Mouse (Mus musculus) ES-E14 (cell line): ENCODE results near the gene Tctex1d1. TPM values are rescaled to one million over a fixed set of nuclear protein-coding genes. Genes with fewer than 3 reads are reported as not detected.

Experiments used
- DNase-seq: peaks from one replicate; pipeline ENCODE4 v3.0.0-alpha.2; 2013; ENCODE audit warnings: low read depth, low spot score
- H3K27ac ChIP-seq: 2 replicates; pipeline ENCODE4 v1.5.1; 2012; ENCODE audit warnings: low read depth, mild to moderate bottlenecking, low read length, moderate library complexity, mixed read lengths; ENCODE audit not compliant: poor library complexity, insufficient read depth, severe bottlenecking
- H3K36me3 ChIP-seq: 2 replicates; pipeline ENCODE4 v1.6.1; 2012; ENCODE audit warnings: mild to moderate bottlenecking, low read length, moderate library complexity, mixed read lengths; ENCODE audit not compliant: control insufficient read depth, poor library complexity, insufficient read depth, severe bottlenecking
- H3K4me1 ChIP-seq, 2 experiments: fragments of 150-350 bp in 1 of 2; sonication (generic) in 1 of 2; 2 replicates each; pipeline ENCODE4 v1.6.1; 2012; ENCODE audit warnings: low read length in 2 of 2, mild to moderate bottlenecking in 1 of 2, mixed read lengths in 1 of 2; ENCODE audit not compliant: control insufficient read depth in 2 of 2, insufficient read depth in 2 of 2, poor library complexity in 1 of 2
- H3K4me3 ChIP-seq, 2 experiments: fragments of 150-350 bp in 1 of 2; sonication (generic) in 1 of 2; 2 replicates each; pipeline ENCODE4 v1.5.1; 2012; ENCODE audit warnings: low read length in 2 of 2, low read depth in 1 of 2, mild to moderate bottlenecking in 1 of 2, mixed read lengths in 1 of 2; ENCODE audit not compliant: insufficient read depth in 1 of 2, poor library complexity in 1 of 2, severe bottlenecking in 1 of 2
- H3K9ac ChIP-seq: 2 replicates; pipeline ENCODE4 v1.6.1; 2012; ENCODE audit warnings: low read depth, mild to moderate bottlenecking, low read length, mixed read lengths; ENCODE audit not compliant: poor library complexity, insufficient read depth, severe bottlenecking
- H3K9me3 ChIP-seq: fragments of 150-350 bp; sonication (generic); 2 replicates; pipeline ENCODE4 v1.6.1; 2012; ENCODE audit warnings: low read depth, mild to moderate bottlenecking, low read length; ENCODE audit not compliant: control insufficient read depth, insufficient read depth
- CHD2 ChIP-seq: IDR thresholded peaks from 2 replicates; pipeline ENCODE4 v1.6.1; 2014; ENCODE audit warnings: mild to moderate bottlenecking, low read depth, low read length, inconsistent platforms
- HCFC1 ChIP-seq: IDR thresholded peaks from 2 replicates; pipeline ENCODE4 v1.6.1; 2012; ENCODE audit warnings: low read length, inconsistent platforms, borderline replicate concordance; ENCODE audit not compliant: insufficient read depth
- MAFK ChIP-seq: IDR thresholded peaks from 2 replicates; pipeline ENCODE4 v1.6.1; 2014; ENCODE audit warnings: mild to moderate bottlenecking, low read depth, low read length, inconsistent platforms; ENCODE audit not compliant: insufficient read depth
- ZC3H11A ChIP-seq: IDR thresholded peaks from 2 replicates; pipeline ENCODE4 v1.6.1; 2012; ENCODE audit warnings: low read depth, mild to moderate bottlenecking, inconsistent platforms, low read length, borderline replicate concordance
- ZNF384 ChIP-seq: IDR thresholded peaks from 2 replicates; pipeline ENCODE4 v1.6.1; 2012; ENCODE audit warnings: low read depth, low read length, inconsistent platforms
- in situ Hi-C, 2 experiments: fragments of 600-800 bp; cut with MboI; formaldehyde crosslinking; loops; one replicate each; pipeline ENCODE4 v1.15.1; 2025; ENCODE audit warnings: low sequenced_read_pairs in 2 of 2, inconsistent platforms in 1 of 2; ENCODE audit not compliant: unreplicated experiment in 2 of 2
- total RNA-seq: library from RNA; depleted of rRNA; stranded (reverse); fragments of 300-350 nt; gene quantifications from 2 replicates; pipeline ENCODE4 v1.2.3, GENCODE M21; 2012; rRNA removed

Tctex1d1 gene
- total RNA-seq = not detected in 2 replicates

- H3K27ac ChIP-seq = no peak within 1 kb of the TSS
- no peak for DNase-seq
- peak within 1 kb of the TSS in 1 of 2 experiments; percentile 43; a peak in 2 of 4 replicates for H3K4me3 ChIP-seq
- H3K9me3 ChIP-seq = no peaks in the 10 kb centered on the region
- no peak within 1 kb of the TSS for H3K9ac ChIP-seq
- TF ChIP-seq MAFK (no peak), ZC3H11A (no peak), HCFC1 (no peak), CHD2 (no peak), ZNF384 (no peak)
- no peaks in the 10 kb centered on the region for H3K36me3 ChIP-seq
- in situ Hi-C loops = no loop called here
- peaks cover 0 to 7% of the 10 kb centered on the region in 2 experiments; a peak in 1 of 4 replicates for H3K4me1 ChIP-seq
These were observed at the start of gene Tctex1d1 for GRCm38 (mm10) chr4:102978440-102978839. Gene Tctex1d1 (plus strand): TSS chr4:102978606.

- no peak for DNase-seq
- Histone ChIP-seq H3K4me1 (no peaks in the 10 kb centered on the region), H3K9me3 (no peaks in the 10 kb centered on the region), H3K9ac (no peak overlapping the region), H3K4me3 (no peak overlapping the region), H3K27ac (no peak overlapping the region), H3K36me3 (no peaks in the 10 kb centered on the region)
- in situ Hi-C loops = no loop called here
- TF ChIP-seq ZNF384 (no peak), ZC3H11A (no peak), CHD2 (no peak), HCFC1 (no peak), MAFK (no peak)
These were observed 48.9 kb upstream of the Tctex1d1 start for GRCm38 (mm10) chr4:102929491-102929890.

GRCm38 (mm10) chr4:102930679-102931078 is 47.7 kb upstream of the Tctex1d1 start:
- H3K27ac ChIP-seq = no peak overlapping the region
- H3K36me3 ChIP-seq = no peaks in the 10 kb centered on the region
- H3K9ac ChIP-seq = no peak overlapping the region
- no peak overlapping the region for H3K4me3 ChIP-seq
- no peak for DNase-seq
- H3K4me1 ChIP-seq = no peaks in the 10 kb centered on the region
- no peaks in the 10 kb centered on the region for H3K9me3 ChIP-seq
- in situ Hi-C loops = no loop called here
- TF ChIP-seq MAFK (no peak), HCFC1 (no peak), ZNF384 (no peak), ZC3H11A (no peak), CHD2 (no peak)

GRCm38 (mm10) chr4:102940266-102940665 is 38.1 kb upstream of the Tctex1d1 start:
- Histone ChIP-seq H3K4me1 (no peaks in the 10 kb centered on the region), H3K27ac (no peak overlapping the region), H3K36me3 (no peaks in the 10 kb centered on the region), H3K9me3 (no peaks in the 10 kb centered on the region), H3K4me3 (no peak overlapping the region), H3K9ac (no peak overlapping the region)
- in situ Hi-C loops = no loop called here
- TF ChIP-seq MAFK (no peak), HCFC1 (no peak), ZC3H11A (no peak), CHD2 (no peak), ZNF384 (no peak)
- no peak for DNase-seq

- H3K9me3 ChIP-seq = no peaks in the 10 kb centered on the region
- no peak overlapping the region for H3K9ac ChIP-seq
- DNase-seq = no peak
- in situ Hi-C loops = no loop called here
- TF ChIP-seq CHD2 (no peak), ZC3H11A (no peak), HCFC1 (no peak), MAFK (no peak), ZNF384 (no peak)
- no peaks in the 10 kb centered on the region for H3K36me3 ChIP-seq
- H3K4me1 ChIP-seq = no peaks in the 10 kb centered on the region
- H3K4me3 ChIP-seq = no peak overlapping the region
- H3K27ac ChIP-seq = no peak overlapping the region
These were observed 37.7 kb upstream of the Tctex1d1 start for GRCm38 (mm10) chr4:102940738-102941137.
